Mouse (Mus musculus) thymus, adult 18-20 months (tissue): ENCODE results near the gene Zfp109.
A peak's percentile ranks its signal among the peaks of the same experiment; 100 is the strongest.
"Not testable (repeated sequence)": the region's sequence is repeated elsewhere in the genome, so short reads cannot be mapped to it uniquely, and the experiment has no call there.

ENCODE experiments used
- DNase-seq, 2 experiments: peaks; one replicate each; pipeline ENCODE4 v3.0.0; 2022; ENCODE audit warnings: mixed read lengths in 2 of 2

Zfp109 gene

GRCm38 (mm10) chr7:24237040-24237791, at the start of gene Zfp109:
Gene Zfp109 (minus strand): TSS chr7:24237560.
- DNase-seq = peak; percentile 32 to 45

- no peak for DNase-seq
Measured at GRCm38 (mm10) chr7:24286916-24287315, 49.6 kb upstream of the Zfp109 start.

DNA sequence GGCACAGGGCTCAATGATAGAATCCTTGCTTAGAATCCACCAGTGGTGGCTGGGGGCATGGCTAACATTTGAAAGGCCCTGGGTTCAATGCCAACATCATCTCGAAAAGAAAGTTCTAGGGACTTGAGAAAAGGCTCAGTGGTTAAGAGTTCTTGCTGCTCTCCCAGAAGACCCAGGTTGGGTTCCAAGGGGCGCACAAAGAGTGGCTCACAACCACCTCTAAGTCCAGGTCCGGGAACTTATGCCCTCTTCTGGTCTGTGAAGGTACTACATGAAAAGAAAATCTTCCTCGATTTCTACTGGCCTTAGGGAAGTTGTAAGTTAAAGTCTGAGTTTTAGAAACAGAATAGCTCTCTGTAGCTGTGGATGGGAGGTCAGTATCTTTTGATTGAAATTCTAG, 48.7 kb upstream of the Zfp109 start:
- no peak for DNase-seq

DNA sequence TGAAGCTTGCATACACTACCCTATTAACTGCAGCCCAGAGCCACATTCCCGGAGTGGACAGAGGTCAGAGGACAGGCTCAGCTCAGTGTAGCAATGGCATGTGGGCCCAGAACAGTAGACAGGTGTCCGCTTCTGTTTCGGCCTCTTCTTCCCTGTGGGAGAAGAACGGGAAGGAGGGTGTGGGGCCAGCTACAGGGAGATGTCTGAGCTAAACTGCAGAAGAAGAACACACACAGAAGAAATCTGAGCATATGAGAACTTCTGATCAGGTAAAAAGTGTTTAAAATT, 43.4 kb upstream of the Zfp109 start:
- no peak for DNase-seq

GRCm38 (mm10) chr7:24280031-24280857, 42.9 kb upstream of the Zfp109 start:
- DNase-seq = no peak

DNA sequence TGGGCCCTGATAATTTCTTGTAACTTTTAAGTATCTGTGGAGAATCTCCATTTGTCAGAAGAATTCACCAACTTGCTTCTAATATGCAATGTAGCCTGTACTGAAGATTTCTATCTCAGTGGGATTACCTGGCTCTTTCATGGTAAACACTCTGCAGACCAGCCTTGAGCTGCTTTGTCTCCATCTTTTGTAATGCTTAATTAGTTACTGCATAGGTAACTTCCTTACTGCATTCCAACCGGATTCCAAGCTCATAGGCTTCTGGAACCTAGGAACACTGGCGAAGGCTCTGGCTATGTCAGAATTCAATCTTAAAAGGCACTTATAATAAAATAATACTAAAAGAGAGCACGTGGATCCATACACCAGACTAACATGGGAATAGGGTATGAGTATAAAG, 41.4 kb upstream of the Zfp109 start:
- not testable (repeated sequence) for DNase-seq

- DNase-seq = no peak
Measured at GRCm38 (mm10) chr7:24274456-24274855, 37.1 kb upstream of the Zfp109 start.

DNA sequence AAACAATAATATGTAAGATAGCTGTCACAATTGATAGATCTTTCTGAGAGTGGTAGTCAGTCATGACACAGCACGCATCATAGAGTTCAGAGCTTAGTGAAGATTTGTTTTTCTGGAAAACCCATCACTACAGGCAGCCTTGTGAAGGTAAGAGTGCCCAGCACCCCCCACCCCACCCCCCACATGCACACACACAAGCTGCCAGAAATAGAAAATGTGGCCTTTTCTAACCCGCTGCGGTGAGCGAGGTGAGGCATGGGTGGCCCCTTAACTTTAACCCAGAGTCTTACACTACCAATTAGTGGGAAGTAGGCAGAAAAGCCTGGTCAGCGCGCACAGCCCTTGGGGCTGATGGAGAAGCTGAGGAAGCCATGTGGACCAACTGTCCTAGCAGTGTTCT, 33.8 kb upstream of the Zfp109 start:
- no peak for DNase-seq

- DNase-seq = peak; percentile 62 to 74
Measured at GRCm38 (mm10) chr7:24270288-24270672, 32.9 kb upstream of the Zfp109 start, which contains the start of gene Zfp93. Gene Zfp93 (plus strand): TSS chr7:24270420.

DNA sequence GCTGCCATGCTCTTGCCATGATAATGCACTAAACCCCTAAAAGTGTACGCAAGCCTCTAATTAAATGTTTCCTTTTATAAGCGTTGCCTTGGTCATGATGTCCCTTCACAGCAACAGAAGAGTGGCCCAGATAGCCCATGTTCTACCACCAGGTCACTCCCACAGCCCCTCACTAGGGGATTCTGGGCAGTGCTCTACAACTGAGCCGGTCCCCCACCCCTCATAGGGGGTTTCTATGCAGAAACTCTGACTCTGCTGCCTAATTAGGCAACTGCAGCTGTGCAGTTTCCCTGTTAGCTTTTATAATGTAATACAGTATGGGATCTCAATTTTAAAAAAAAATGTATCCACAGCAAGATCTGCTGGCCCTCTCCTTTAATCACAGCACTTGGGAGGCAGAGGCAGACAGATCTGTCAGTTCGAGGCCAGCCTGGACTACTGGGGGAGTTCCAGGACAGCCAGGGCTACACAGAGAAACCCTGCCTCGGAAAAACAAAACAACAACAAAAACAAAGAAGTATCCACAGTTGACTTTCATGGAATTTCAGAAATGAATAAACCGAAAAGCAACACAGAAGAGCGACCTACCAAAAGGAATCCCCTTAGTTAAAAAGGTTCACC, 32.4 kb upstream of the Zfp109 start:
- DNase-seq = no peak

- no peak for DNase-seq
Measured at GRCm38 (mm10) chr7:24269256-24269655, 31.9 kb upstream of the Zfp109 start.

- peak in 1 of 2 experiments; percentile 23 for DNase-seq
Measured at GRCm38 (mm10) chr7:24268176-24269155, 31.1 kb upstream of the Zfp109 start.

- DNase-seq = no peak
Measured at GRCm38 (mm10) chr7:24260000-24260312, 22.6 kb upstream of the Zfp109 start.

GRCm38 (mm10) chr7:24259306-24259999, 22.1 kb upstream of the Zfp109 start:
- no peak for DNase-seq

- peak; percentile 26 to 54 for DNase-seq
Measured at GRCm38 (mm10) chr7:24254633-24255474, 17.5 kb upstream of the Zfp109 start, which contains the start of gene Zfp108. Gene Zfp108 (plus strand): TSS chr7:24254794.

- no peak for DNase-seq
Measured at GRCm38 (mm10) chr7:24253779-24254615, 16.6 kb upstream of the Zfp109 start.

DNA sequence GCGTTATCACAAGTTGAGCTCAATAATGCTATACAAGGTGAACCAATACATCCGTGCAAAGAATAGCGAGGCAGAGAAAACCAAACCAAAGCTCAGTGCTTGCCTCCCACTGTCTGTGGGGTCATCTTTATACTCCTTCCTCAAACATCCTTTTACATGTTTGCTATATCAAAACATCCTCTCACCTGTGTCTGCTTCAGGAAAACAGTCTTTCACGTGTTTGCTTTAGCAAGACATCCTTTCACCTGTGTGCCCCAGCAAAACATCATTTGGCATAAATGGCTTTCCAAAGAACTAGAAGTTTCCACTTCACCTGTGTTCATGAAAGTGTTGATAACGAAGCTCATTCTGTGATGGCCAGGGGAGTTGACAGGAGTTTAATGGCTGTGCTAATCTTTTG, 26.0 kb downstream of the Zfp109 start, which contains the start of gene Zfp111:
Zfp111 (minus strand) TSS at position 101 of the 400 bp plus-strand sequence.
- no peak for DNase-seq

DNA sequence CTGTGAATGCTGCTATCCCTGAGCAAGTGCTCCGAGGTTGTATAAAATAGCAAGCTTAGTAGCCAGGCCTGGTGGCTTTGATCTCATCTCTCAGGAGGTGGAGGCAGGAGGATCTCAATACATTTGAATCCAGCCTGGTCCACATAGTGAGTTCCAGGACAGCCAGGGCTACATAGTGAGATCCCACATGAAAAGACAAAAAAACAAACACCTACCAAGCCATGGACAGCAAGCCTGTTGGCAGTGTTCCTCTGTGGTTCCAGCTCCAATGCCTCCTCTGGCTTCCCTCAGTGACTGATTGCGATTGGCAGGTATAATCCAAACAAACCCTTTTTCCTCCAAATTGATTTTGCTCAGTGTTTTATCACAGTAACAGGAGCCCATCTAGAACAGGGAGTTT, 27.1 kb downstream of the Zfp109 start:
- no peak for DNase-seq

DNA sequence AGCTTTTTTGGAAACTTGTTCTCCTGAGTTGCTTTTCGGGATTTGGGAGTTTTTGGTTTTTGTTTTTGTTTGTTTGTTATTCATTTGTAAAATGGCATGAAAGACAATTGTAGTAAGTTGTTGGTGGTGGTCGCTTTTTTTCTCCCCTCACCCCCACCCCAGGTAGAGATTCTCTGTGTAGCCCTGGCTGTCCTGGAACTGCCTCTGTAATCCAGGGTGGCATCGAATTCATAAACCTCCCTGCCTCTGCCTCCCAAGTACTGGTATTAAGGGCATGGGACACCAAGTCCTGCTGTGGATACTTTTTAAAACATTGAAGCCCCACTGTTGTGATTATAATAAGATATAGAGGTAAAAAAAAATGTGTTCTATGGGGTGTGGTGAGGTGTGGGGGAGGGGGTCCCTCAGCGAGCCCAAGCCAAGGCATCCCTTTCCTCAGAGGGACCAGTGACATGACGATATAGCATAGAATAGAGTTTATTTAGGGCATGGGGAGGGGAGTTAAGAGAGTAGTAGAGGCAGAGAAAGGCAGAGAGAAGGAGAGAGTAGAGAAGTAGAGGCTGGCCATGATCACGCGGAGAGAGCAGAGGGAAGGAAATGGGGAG, 29.0 kb downstream of the Zfp109 start:
- DNase-seq = no peak
